Mouse (Mus musculus) G1E-ER4 (cell line): Measurements from ENCODE around the gene Prdm16. TPM values are rescaled to one million over a fixed set of nuclear protein-coding genes. Genes with fewer than 3 reads are reported as not detected.

Source experiments
- GATA1 ChIP-seq: IDR thresholded peaks from one replicate; pipeline ENCODE4 v1.8.0; 2012; ENCODE audit warnings: low read length, inconsistent platforms
- polyA plus RNA-seq: library from polyadenylated mRNA; stranded (reverse); fragments of >175 nt; gene quantifications from 2 replicates; pipeline ENCODE4 v1.2.3, GENCODE M21; 2012

Gene Prdm16
- polyA plus RNA-seq, 1 experiment, result not detected

- TF ChIP-seq GATA1, result no peak
Measured at GRCm38 (mm10) chr4:154497423-154498175, 139.1 kb downstream of the Prdm16 start.

- no peak for TF ChIP-seq GATA1
Measured at GRCm38 (mm10) chr4:154496991-154497390, 139.7 kb downstream of the Prdm16 start.

GRCm38 (mm10) chr4:154496522-154496921, 140.2 kb downstream of the Prdm16 start:
- no peak for TF ChIP-seq GATA1

- no peak for TF ChIP-seq GATA1
Measured at GRCm38 (mm10) chr4:154493996-154494395, 142.7 kb downstream of the Prdm16 start.

- TF ChIP-seq GATA1, result no peak
Measured at GRCm38 (mm10) chr4:154492714-154493121, 144.0 kb downstream of the Prdm16 start.

GRCm38 (mm10) chr4:154492268-154492667, 144.4 kb downstream of the Prdm16 start:
- TF ChIP-seq GATA1, result no peak

GRCm38 (mm10) chr4:154488031-154488430, 148.6 kb downstream of the Prdm16 start:
- no peak for TF ChIP-seq GATA1

GRCm38 (mm10) chr4:154482695-154483094, 154.0 kb downstream of the Prdm16 start:
- TF ChIP-seq GATA1, result no peak

GRCm38 (mm10) chr4:154481771-154482637, 154.7 kb downstream of the Prdm16 start:
- no peak for TF ChIP-seq GATA1

GRCm38 (mm10) chr4:154480544-154481260, 156.0 kb downstream of the Prdm16 start:
- TF ChIP-seq GATA1, result no peak

- TF ChIP-seq GATA1, result no peak
Measured at GRCm38 (mm10) chr4:154480143-154480542, 156.5 kb downstream of the Prdm16 start.

- TF ChIP-seq GATA1, result no peak
Measured at GRCm38 (mm10) chr4:154478933-154479613, 157.6 kb downstream of the Prdm16 start.

- no peak for TF ChIP-seq GATA1
Measured at GRCm38 (mm10) chr4:154473571-154474307, 162.9 kb downstream of the Prdm16 start.

GRCm38 (mm10) chr4:154472569-154472968, 164.1 kb downstream of the Prdm16 start:
- no peak for TF ChIP-seq GATA1

- no peak for TF ChIP-seq GATA1
Measured at GRCm38 (mm10) chr4:154471447-154472101, 165.1 kb downstream of the Prdm16 start.
